Mouse (Mus musculus): ENCODE data around the gene Gm20388. TPM values are rescaled to one million over a fixed set of nuclear protein-coding genes. Genes with fewer than 3 reads are reported as not detected.

Gm20388 gene
- polyA plus RNA-seq, 1 experiment from 2014 or later, result not detected

- no peak for ATAC-seq (ENCODE audit: insufficient number of reproducible peaks, insufficient read depth, low FRiP score, low TSS enrichment, low read depth)
- Histone ChIP-seq H3K4me1 (peaks cover 35% of the 10 kb centered on the region), H3K9me3 (no peaks in the 10 kb centered on the region), H3K36me3 (peaks cover 6% of the 10 kb centered on the region; the same call in 1 of the 2 replicates), H3K27me3 (no peaks in the 10 kb centered on the region), H3K4me2 (no peak overlapping the region), H3K4me3 (no peak overlapping the region), H3K9ac (no peak overlapping the region), H3K27ac (no peak overlapping the region)
- 89% methylated on average over 11 of the region's 11 CpGs for WGBS
Observed at GRCm38 (mm10) chr8:124270904-124271303, 4360.3 kb downstream of the Gm20388 start.

- no peak overlapping the region for H3K27ac ChIP-seq
- peaks cover 11% of the 10 kb centered on the region; the same call in 1 of the 2 replicates for H3K36me3 ChIP-seq
- H3K9ac ChIP-seq, result no peak overlapping the region
- no peak overlapping the region for H3K4me2 ChIP-seq
- no peak for ATAC-seq (ENCODE audit: insufficient number of reproducible peaks, insufficient read depth, low FRiP score, low TSS enrichment, low read depth)
- WGBS, result 83% methylated on average over 12 of the region's 12 CpGs
- peaks cover 35% of the 10 kb centered on the region for H3K4me1 ChIP-seq
- no peak overlapping the region for H3K4me3 ChIP-seq
- H3K27me3 ChIP-seq, result no peaks in the 10 kb centered on the region
- no peaks in the 10 kb centered on the region for H3K9me3 ChIP-seq
Observed at GRCm38 (mm10) chr8:124271518-124271917, 4360.9 kb downstream of the Gm20388 start.

- H3K27ac ChIP-seq, result no peak overlapping the region
- no peaks in the 10 kb centered on the region for H3K9me3 ChIP-seq
- H3K4me2 ChIP-seq, result no peak overlapping the region
- 62% methylated on average over 3 of the region's 3 CpGs for WGBS
- H3K27me3 ChIP-seq, result no peaks in the 10 kb centered on the region
- peaks cover 39% of the 10 kb centered on the region for H3K4me1 ChIP-seq
- H3K4me3 ChIP-seq, result no peak overlapping the region
- H3K9ac ChIP-seq, result no peak overlapping the region
- peaks cover 11% of the 10 kb centered on the region; the same call in 1 of the 2 replicates for H3K36me3 ChIP-seq
- ATAC-seq (ENCODE audit: insufficient number of reproducible peaks, insufficient read depth, low FRiP score, low TSS enrichment, low read depth), result no peak
Observed at GRCm38 (mm10) chr8:124272792-124273191, 4362.2 kb downstream of the Gm20388 start.

GRCm38 (mm10) chr8:124273606-124274218 is 4363.1 kb downstream of the Gm20388 start:
- Histone ChIP-seq H3K9ac (no peak overlapping the region), H3K4me1 (peaks cover 39% of the 10 kb centered on the region), H3K36me3 (peaks cover 11% of the 10 kb centered on the region; the same call in 1 of the 2 replicates), H3K4me2 (no peak overlapping the region), H3K27me3 (no peaks in the 10 kb centered on the region), H3K27ac (no peak overlapping the region), H3K9me3 (no peaks in the 10 kb centered on the region), H3K4me3 (no peak overlapping the region)
- WGBS, result 69% methylated on average over 8 of the region's 8 CpGs
- ATAC-seq (ENCODE audit: insufficient number of reproducible peaks, insufficient read depth, low FRiP score, low TSS enrichment, low read depth), result no peak

- Histone ChIP-seq H3K27me3 (no peaks in the 10 kb centered on the region), H3K4me1 (peaks cover 39% of the 10 kb centered on the region), H3K9me3 (no peaks in the 10 kb centered on the region), H3K4me3 (no peak overlapping the region), H3K27ac (no peak overlapping the region), H3K36me3 (peaks cover 11% of the 10 kb centered on the region; the same call in 1 of the 2 replicates), H3K9ac (no peak overlapping the region), H3K4me2 (no peak overlapping the region)
- WGBS, result 85% methylated on average over 10 of the region's 10 CpGs
- ATAC-seq (ENCODE audit: insufficient number of reproducible peaks, insufficient read depth, low FRiP score, low TSS enrichment, low read depth), result no peak
Observed at GRCm38 (mm10) chr8:124274441-124275120, 4363.9 kb downstream of the Gm20388 start.

GRCm38 (mm10) chr8:124275377-124276071 is 4364.9 kb downstream of the Gm20388 start:
- H3K4me1 ChIP-seq, result peaks cover 39% of the 10 kb centered on the region

GRCm38 (mm10) chr8:124277951-124278910 is 4367.6 kb downstream of the Gm20388 start:
- Histone ChIP-seq H3K27ac (no peak overlapping the region), H3K4me2 (no peak overlapping the region), H3K27me3 (no peaks in the 10 kb centered on the region), H3K36me3 (peaks cover 11% of the 10 kb centered on the region; the same call in 1 of the 2 replicates), H3K4me1 (peaks cover 40% of the 10 kb centered on the region), H3K9ac (no peak overlapping the region), H3K4me3 (no peak overlapping the region), H3K9me3 (no peaks in the 10 kb centered on the region)
- WGBS, result 77% methylated on average over 24 of the region's 24 CpGs
- ATAC-seq (ENCODE audit: insufficient number of reproducible peaks, insufficient read depth, low FRiP score, low TSS enrichment, low read depth), result no peak

More at GRCm38 (mm10) chr8:124275377-124276071, 4364.9 kb downstream of the Gm20388 start:
- no peak for ATAC-seq (ENCODE audit: insufficient number of reproducible peaks, insufficient read depth, low FRiP score, low TSS enrichment, low read depth)
- H3K36me3 ChIP-seq, result peaks cover 11% of the 10 kb centered on the region; the same call in 1 of the 2 replicates
- 92% methylated on average over 10 of the region's 10 CpGs for WGBS
- no peak overlapping the region for H3K4me3 ChIP-seq
- H3K27me3 ChIP-seq, result no peaks in the 10 kb centered on the region
- H3K27ac ChIP-seq, result no peak overlapping the region
- H3K9ac ChIP-seq, result no peak overlapping the region
- no peak overlapping the region for H3K4me2 ChIP-seq
- no peaks in the 10 kb centered on the region for H3K9me3 ChIP-seq

- peaks cover 11% of the 10 kb centered on the region; the same call in 1 of the 2 replicates for H3K36me3 ChIP-seq
- no peaks in the 10 kb centered on the region for H3K9me3 ChIP-seq
- H3K27me3 ChIP-seq, result no peaks in the 10 kb centered on the region
- H3K9ac ChIP-seq, result no peak overlapping the region
- 87% methylated on average over 7 of the region's 7 CpGs for WGBS
- no peak overlapping the region for H3K4me3 ChIP-seq
- no peak overlapping the region for H3K27ac ChIP-seq
- no peak for ATAC-seq (ENCODE audit: insufficient number of reproducible peaks, insufficient read depth, low FRiP score, low TSS enrichment, low read depth)
- H3K4me2 ChIP-seq, result no peak overlapping the region
- H3K4me1 ChIP-seq, result peaks cover 41% of the 10 kb centered on the region
Observed at GRCm38 (mm10) chr8:124278956-124279689, 4368.5 kb downstream of the Gm20388 start.

GRCm38 (mm10) chr8:124279690-124279985 is 4369.0 kb downstream of the Gm20388 start:
- H3K4me3 ChIP-seq, result no peak overlapping the region
- H3K9ac ChIP-seq, result no peak overlapping the region
- WGBS, result 93% methylated on average over 5 of the region's 5 CpGs
- H3K9me3 ChIP-seq, result no peaks in the 10 kb centered on the region
- no peak overlapping the region for H3K4me2 ChIP-seq
- H3K4me1 ChIP-seq, result peaks cover 41% of the 10 kb centered on the region
- no peak for ATAC-seq (ENCODE audit: insufficient number of reproducible peaks, insufficient read depth, low FRiP score, low TSS enrichment, low read depth)
- no peak overlapping the region for H3K27ac ChIP-seq
- no peaks in the 10 kb centered on the region for H3K27me3 ChIP-seq
- H3K36me3 ChIP-seq, result peaks cover 11% of the 10 kb centered on the region; the same call in 1 of the 2 replicates

- no peaks in the 10 kb centered on the region for H3K36me3 ChIP-seq
- no peaks in the 10 kb centered on the region for H3K9me3 ChIP-seq
- H3K4me1 ChIP-seq, result peaks cover 53% of the 10 kb centered on the region
Observed at GRCm38 (mm10) chr8:124281700-124282541, 4371.3 kb downstream of the Gm20388 start.

More at GRCm38 (mm10) chr8:124281700-124282541, 4371.3 kb downstream of the Gm20388 start:
- H3K4me2 ChIP-seq, result no peak overlapping the region
- no peak overlapping the region for H3K4me3 ChIP-seq
- no peak for ATAC-seq (ENCODE audit: insufficient number of reproducible peaks, insufficient read depth, low FRiP score, low TSS enrichment, low read depth)
- 80% methylated on average over 11 of the region's 11 CpGs for WGBS
- H3K27ac ChIP-seq, result 0 out of 2 replicates have a peak overlapping the region, but pooled peaks have one; percentile 16
- H3K27me3 ChIP-seq, result no peaks in the 10 kb centered on the region
- H3K9ac ChIP-seq, result no peak overlapping the region
